Mouse (Mus musculus) E14TG2a.4 (cell line): ENCODE data around the gene Cypt15.

Experiments
- CTCF ChIP-seq: conservative IDR thresholded peaks from 2 replicates; pipeline ENCODE4 v1.5.1; 2014; ENCODE audit warnings: low read length
- NANOG ChIP-seq: IDR thresholded peaks from 2 replicates; pipeline ENCODE4 v1.6.1; 2014; ENCODE audit warnings: borderline replicate concordance, low read length, mixed read lengths
- POU5F1 ChIP-seq: IDR thresholded peaks from 2 replicates; pipeline ENCODE4 v1.6.1; 2014; ENCODE audit warnings: low read length, borderline replicate concordance

GRCm38 (mm10) chrX:39383806-39384205, 37.7 kb downstream of the Cypt15 start:
- TF ChIP-seq CTCF (no peak), POU5F1 (no peak), NANOG (no peak)
